Mouse (Mus musculus) common myeloid progenitor, adult 5-6 weeks (primary cell): ENCODE data around the gene Dqx1. TPM values are rescaled to one million over a fixed set of nuclear protein-coding genes. Genes with fewer than 3 reads are reported as not detected.

Experiments used
- ATAC-seq: replicated peaks from 2 replicates; pipeline ENCODE4 v1.8.0; 2016; ENCODE audit warnings: low read depth, mild to moderate bottlenecking, moderate TSS enrichment, inconsistent platforms; ENCODE audit not compliant: poor library complexity, severe bottlenecking
- total RNA-seq: library from RNA; stranded (forward); fragments of 200-1000, 187-1606 nt; gene quantifications from 2 replicates; pipeline ENCODE4 v1.2.3, GENCODE M21; 2017

Dqx1 gene
- total RNA-seq, 1 experiment from 2014 or later: not detected

GRCm38 (mm10) chr6:83101688-83102556 is 44.3 kb downstream of the Dqx1 start:
- peak; percentile 60 for ATAC-seq

GRCm38 (mm10) chr6:83103130-83103650 is 45.5 kb downstream of the Dqx1 start:
- ATAC-seq: no peak

- ATAC-seq: no peak
These were observed 46.5 kb downstream of the Dqx1 start for GRCm38 (mm10) chr6:83104158-83104557.

GRCm38 (mm10) chr6:83107566-83108400 is 50.1 kb downstream of the Dqx1 start:
- ATAC-seq: peak; percentile 71

- peak; percentile 65 for ATAC-seq
These were observed 51.4 kb downstream of the Dqx1 start, which contains the start of gene Mrpl53 for GRCm38 (mm10) chr6:83108762-83109668. Gene Mrpl53, plus strand, starts transcription at chr6:83109040.

- ATAC-seq: no peak
These were observed 54.0 kb downstream of the Dqx1 start for GRCm38 (mm10) chr6:83111510-83112136.

- peak; percentile 86 for ATAC-seq
These were observed 57.5 kb downstream of the Dqx1 start, which contains the start of gene Mogs for GRCm38 (mm10) chr6:83115011-83115671. Gene Mogs, plus strand, starts transcription at chr6:83115496.

GRCm38 (mm10) chr6:83115682-83116372 is 58.2 kb downstream of the Dqx1 start:
- ATAC-seq: no peak

GRCm38 (mm10) chr6:83116373-83117164 is 58.9 kb downstream of the Dqx1 start:
- ATAC-seq: no peak

Other genes with a start within 250 kb of the Dqx1 start
- gene Sema4f, start 118.1 kb upstream of the Dqx1 start, total RNA-seq: not detected in 2 replicates
- gene M1ap, start 110.9 kb upstream of the Dqx1 start, total RNA-seq: 0.39 and 7.7 TPM in 2 replicates
- 13.2 and 15.2 TPM in 2 replicates for gene Dok1, start 24.4 kb upstream of the Dqx1 start, total RNA-seq
- 1.4 and 2.1 TPM in 2 replicates for gene Loxl3, start 23.7 kb upstream of the Dqx1 start, total RNA-seq
- gene Aup1, start 3.3 kb upstream of the Dqx1 start, total RNA-seq: 100 and 115 TPM in 2 replicates
- 46.3 and 65.5 TPM in 2 replicates for gene Htra2, start 2.6 kb upstream of the Dqx1 start, total RNA-seq
- gene Tlx2, start 12.4 kb downstream of the Dqx1 start, total RNA-seq: not detected in 2 replicates
- 9.3 and 16.8 TPM in 2 replicates for gene Pcgf1, start 20.0 kb downstream of the Dqx1 start, total RNA-seq
- gene Lbx2, start 28.5 kb downstream of the Dqx1 start, total RNA-seq: not detected in 2 replicates
- gene Ccdc142, start 43.8 kb downstream of the Dqx1 start, total RNA-seq: 0.41 TPM in 1 of 2 replicates, not detected in the other
- gene Gm42688, start 43.8 kb downstream of the Dqx1 start, total RNA-seq: 2.1 and 3.1 TPM in 2 replicates
- gene Mrpl53, start 51.2 kb downstream of the Dqx1 start, total RNA-seq: 25.3 and 30.0 TPM in 2 replicates
- gene Mogs, start 57.7 kb downstream of the Dqx1 start, total RNA-seq: 80.9 and 86.2 TPM in 2 replicates
- 70.1 and 85.3 TPM in 2 replicates for gene Wbp1, start 63.7 kb downstream of the Dqx1 start, total RNA-seq
- gene Ino80b, start 67.6 kb downstream of the Dqx1 start, total RNA-seq: 40.2 and 58.8 TPM in 2 replicates
- gene Rtkn, start 77.6 kb downstream of the Dqx1 start, total RNA-seq: 0.96 and 3.9 TPM in 2 replicates
- gene Wdr54, start 98.6 kb downstream of the Dqx1 start, total RNA-seq: not detected in 2 replicates
- gene 1700003E16Rik, start 98.6 kb downstream of the Dqx1 start, total RNA-seq: not detected in 2 replicates
- 50.2 and 52.2 TPM in 2 replicates for gene Dctn1, start 108.1 kb downstream of the Dqx1 start, total RNA-seq
- 0.10 TPM in 1 of 2 replicates, not detected in the other for gene Slc4a5, start 162.0 kb downstream of the Dqx1 start, total RNA-seq